Mouse (Mus musculus): ENCODE data around the gene Cst6. TPM values are rescaled to one million over a fixed set of nuclear protein-coding genes. Genes with fewer than 3 reads are reported as not detected.

The Cst6 gene
- polyA plus RNA-seq, 1 experiment from 2014 or later, result 4.7 TPM

- Histone ChIP-seq H3K4me1 (replicated peaks; ENCODE audit: control insufficient read depth, insufficient read depth, low read length) (peaks cover 22% of the 10 kb centered on the region), H3K4me3 (replicated peaks; ENCODE audit: low read length) (peak overlapping the region; percentile 92), H3K9ac (replicated peaks; ENCODE audit: low read depth, low read length) (peak overlapping the region; percentile 76), H3K27ac (ENCODE audit: low read length) (no peak overlapping the region), H3K27me3 (replicated peaks; ENCODE audit: control insufficient read depth, insufficient read depth, low read length) (no peaks in the 10 kb centered on the region), H3K4me2 (ENCODE audit: low read length) (peak overlapping the region; percentile 96), H3K9me3 (ENCODE audit: control insufficient read depth, low read length) (no peaks in the 10 kb centered on the region), H3K36me3 (ENCODE audit: control insufficient read depth, insufficient read depth) (peaks cover 18% of the 10 kb centered on the region)
- WGBS, result 11% methylated on average over 11 of the region's 11 CpGs
- ATAC-seq, result no peak
Measured at GRCm38 (mm10) chr19:5365751-5366150, 16.4 kb upstream of the Cst6 start.

GRCm38 (mm10) chr19:5364124-5364523 lies 14.8 kb upstream of the Cst6 start:
- no peak overlapping the region for H3K27ac ChIP-seq (ENCODE audit: low read length)
- WGBS, result 93% methylated on average over 2 of the region's 2 CpGs
- no peak for ATAC-seq

GRCm38 (mm10) chr19:5362186-5362585 lies 12.8 kb upstream of the Cst6 start:
- no peak for ATAC-seq
- no peaks in the 10 kb centered on the region for H3K36me3 ChIP-seq (ENCODE audit: control insufficient read depth, insufficient read depth)
- 87% methylated on average over 2 of the region's 2 CpGs for WGBS

More at GRCm38 (mm10) chr19:5364124-5364523, 14.8 kb upstream of the Cst6 start:
- H3K4me1 ChIP-seq (replicated peaks; ENCODE audit: control insufficient read depth, insufficient read depth, low read length), result peaks cover 22% of the 10 kb centered on the region
- H3K9me3 ChIP-seq (ENCODE audit: control insufficient read depth, low read length), result no peaks in the 10 kb centered on the region
- H3K36me3 ChIP-seq (ENCODE audit: control insufficient read depth, insufficient read depth), result peaks cover 5% of the 10 kb centered on the region
- no peak overlapping the region for H3K4me3 ChIP-seq (replicated peaks; ENCODE audit: low read length)
- H3K4me2 ChIP-seq (ENCODE audit: low read length), result no peak overlapping the region
- no peak overlapping the region for H3K9ac ChIP-seq (replicated peaks; ENCODE audit: low read depth, low read length)
- no peaks in the 10 kb centered on the region for H3K27me3 ChIP-seq (replicated peaks; ENCODE audit: control insufficient read depth, insufficient read depth, low read length)

GRCm38 (mm10) chr19:5356080-5356479 lies 6.7 kb upstream of the Cst6 start:
- Histone ChIP-seq H3K4me2 (ENCODE audit: low read length) (no peak overlapping the region), H3K4me3 (replicated peaks; ENCODE audit: low read length) (no peak overlapping the region), H3K9ac (replicated peaks; ENCODE audit: low read depth, low read length) (no peak overlapping the region), H3K36me3 (ENCODE audit: control insufficient read depth, insufficient read depth) (no peaks in the 10 kb centered on the region), H3K27ac (ENCODE audit: low read length) (no peak overlapping the region), H3K4me1 (replicated peaks; ENCODE audit: control insufficient read depth, insufficient read depth, low read length) (no peaks in the 10 kb centered on the region), H3K27me3 (replicated peaks; ENCODE audit: control insufficient read depth, insufficient read depth, low read length) (no peaks in the 10 kb centered on the region), H3K9me3 (ENCODE audit: control insufficient read depth, low read length) (no peaks in the 10 kb centered on the region)
- no CpG with 5 or more reads among the region's 1 CpGs for WGBS
- ATAC-seq, result no peak

More at GRCm38 (mm10) chr19:5362186-5362585, 12.8 kb upstream of the Cst6 start:
- no peak overlapping the region for H3K4me3 ChIP-seq (replicated peaks; ENCODE audit: low read length)
- no peak overlapping the region for H3K27ac ChIP-seq (ENCODE audit: low read length)
- H3K9me3 ChIP-seq (ENCODE audit: control insufficient read depth, low read length), result no peaks in the 10 kb centered on the region
- no peak overlapping the region for H3K4me2 ChIP-seq (ENCODE audit: low read length)
- H3K27me3 ChIP-seq (replicated peaks; ENCODE audit: control insufficient read depth, insufficient read depth, low read length), result no peaks in the 10 kb centered on the region
- no peak overlapping the region for H3K9ac ChIP-seq (replicated peaks; ENCODE audit: low read depth, low read length)
- peaks cover 7% of the 10 kb centered on the region for H3K4me1 ChIP-seq (replicated peaks; ENCODE audit: control insufficient read depth, insufficient read depth, low read length)

- H3K27me3 ChIP-seq (replicated peaks; ENCODE audit: control insufficient read depth, insufficient read depth, low read length), result no peaks in the 10 kb centered on the region
- H3K36me3 ChIP-seq (ENCODE audit: control insufficient read depth, insufficient read depth), result no peaks in the 10 kb centered on the region
- H3K4me1 ChIP-seq (replicated peaks; ENCODE audit: control insufficient read depth, insufficient read depth, low read length), result peaks cover 6% of the 10 kb centered on the region
- H3K9me3 ChIP-seq (ENCODE audit: control insufficient read depth, low read length), result no peaks in the 10 kb centered on the region
- ATAC-seq, result no peak
- H3K4me3 ChIP-seq (replicated peaks; ENCODE audit: low read length), result no peak overlapping the region
- H3K27ac ChIP-seq (ENCODE audit: low read length), result no peak overlapping the region
- 76% methylated on average over 2 of the region's 2 CpGs for WGBS
- H3K4me2 ChIP-seq (ENCODE audit: low read length), result no peak overlapping the region
- H3K9ac ChIP-seq (replicated peaks; ENCODE audit: low read depth, low read length), result no peak overlapping the region
Measured at GRCm38 (mm10) chr19:5353609-5354008, 4.2 kb upstream of the Cst6 start.

GRCm38 (mm10) chr19:5348526-5349501 lies 560 bp downstream of the Cst6 start:
- no peaks in the 10 kb centered on the region for H3K9me3 ChIP-seq (ENCODE audit: control insufficient read depth, low read length)
- H3K36me3 ChIP-seq (ENCODE audit: control insufficient read depth, insufficient read depth), result no peaks in the 10 kb centered on the region
- WGBS, result 4% methylated on average over 34 of the region's 34 CpGs
- peaks cover 6% of the 10 kb centered on the region for H3K4me1 ChIP-seq (replicated peaks; ENCODE audit: control insufficient read depth, insufficient read depth, low read length)
- no peak overlapping the region for H3K27ac ChIP-seq (ENCODE audit: low read length)
- H3K9ac ChIP-seq (replicated peaks; ENCODE audit: low read depth, low read length), result peak overlapping the region; percentile 69
- H3K4me2 ChIP-seq (ENCODE audit: low read length), result peak overlapping the region; percentile 74
- ATAC-seq, result no peak
- H3K27me3 ChIP-seq (replicated peaks; ENCODE audit: control insufficient read depth, insufficient read depth, low read length), result no peaks in the 10 kb centered on the region
- peak overlapping the region; percentile 41 for H3K4me3 ChIP-seq (replicated peaks; ENCODE audit: low read length)

- Histone ChIP-seq H3K4me2 (ENCODE audit: low read length) (no peak overlapping the region), H3K4me1 (replicated peaks; ENCODE audit: control insufficient read depth, insufficient read depth, low read length) (peaks cover 6% of the 10 kb centered on the region), H3K9ac (replicated peaks; ENCODE audit: low read depth, low read length) (no peak overlapping the region), H3K4me3 (replicated peaks; ENCODE audit: low read length) (no peak overlapping the region), H3K36me3 (ENCODE audit: control insufficient read depth, insufficient read depth) (no peaks in the 10 kb centered on the region), H3K27me3 (replicated peaks; ENCODE audit: control insufficient read depth, insufficient read depth, low read length) (no peaks in the 10 kb centered on the region), H3K9me3 (ENCODE audit: control insufficient read depth, low read length) (no peaks in the 10 kb centered on the region), H3K27ac (ENCODE audit: low read length) (no peak overlapping the region)
- 85% methylated on average over 6 of the region's 6 CpGs for WGBS
- ATAC-seq, result no peak
Measured at GRCm38 (mm10) chr19:5348064-5348463, 1.3 kb downstream of the Cst6 start.

- H3K27me3 ChIP-seq (replicated peaks; ENCODE audit: control insufficient read depth, insufficient read depth, low read length), result no peaks in the 10 kb centered on the region
- no peak overlapping the region for H3K4me3 ChIP-seq (replicated peaks; ENCODE audit: low read length)
- no peak for ATAC-seq
- H3K9ac ChIP-seq (replicated peaks; ENCODE audit: low read depth, low read length), result no peak overlapping the region
- H3K4me2 ChIP-seq (ENCODE audit: low read length), result no peak overlapping the region
- peaks cover 6% of the 10 kb centered on the region for H3K4me1 ChIP-seq (replicated peaks; ENCODE audit: control insufficient read depth, insufficient read depth, low read length)
- no peaks in the 10 kb centered on the region for H3K9me3 ChIP-seq (ENCODE audit: control insufficient read depth, low read length)
- H3K27ac ChIP-seq (ENCODE audit: low read length), result no peak overlapping the region
- H3K36me3 ChIP-seq (ENCODE audit: control insufficient read depth, insufficient read depth), result no peaks in the 10 kb centered on the region
- WGBS, result 81% methylated on average over 6 of the region's 6 CpGs
Measured at GRCm38 (mm10) chr19:5345297-5346131, 3.9 kb downstream of the Cst6 start.

- WGBS, result 92% methylated on average over 7 of the region's 7 CpGs
- ATAC-seq, result no peak
- H3K27me3 ChIP-seq (replicated peaks; ENCODE audit: control insufficient read depth, insufficient read depth, low read length), result no peaks in the 10 kb centered on the region
Measured at GRCm38 (mm10) chr19:5341360-5341759, 8.0 kb downstream of the Cst6 start.

More at GRCm38 (mm10) chr19:5341360-5341759, 8.0 kb downstream of the Cst6 start:
- Histone ChIP-seq H3K4me1 (replicated peaks; ENCODE audit: control insufficient read depth, insufficient read depth, low read length) (no peaks in the 10 kb centered on the region), H3K4me3 (replicated peaks; ENCODE audit: low read length) (no peak overlapping the region), H3K36me3 (ENCODE audit: control insufficient read depth, insufficient read depth) (no peaks in the 10 kb centered on the region), H3K4me2 (ENCODE audit: low read length) (no peak overlapping the region), H3K9me3 (ENCODE audit: control insufficient read depth, low read length) (no peaks in the 10 kb centered on the region), H3K27ac (ENCODE audit: low read length) (no peak overlapping the region), H3K9ac (replicated peaks; ENCODE audit: low read depth, low read length) (no peak overlapping the region)
